Mouse (Mus musculus) limb, embryonic 15.5 days (tissue): ENCODE results near the gene Ralgapa1. TPM values are rescaled to one million over a fixed set of nuclear protein-coding genes. Genes with fewer than 3 reads are reported as not detected.
"Not testable (repeated sequence)": the region's sequence is repeated elsewhere in the genome, so short reads cannot be mapped to it uniquely, and the experiment has no call there.

ENCODE experiments used
- ATAC-seq: fragments of 200-750 bp; cut with Nextera tagmentation; 2 replicates; pipeline ENCODE4 v1.8.0; 2017; ENCODE audit warnings: low read depth, moderate TSS enrichment; ENCODE audit not compliant: insufficient number of reproducible peaks, low FRiP score, low TSS enrichment
- H3K27ac ChIP-seq: fragments of 300-500 bp; sonication (generic); 2 replicates; pipeline ENCODE4 v1.5.1; 2015; ENCODE audit warnings: moderate library complexity, mild to moderate bottlenecking, inconsistent platforms
- H3K27me3 ChIP-seq: fragments of 300-500 bp; sonication (generic); 2 replicates; pipeline ENCODE4 v1.6.1; 2015; ENCODE audit warnings: inconsistent platforms
- H3K36me3 ChIP-seq: fragments of 300-500 bp; sonication (generic); 2 replicates; pipeline ENCODE4 v1.6.1; 2015; ENCODE audit warnings: inconsistent platforms
- H3K4me1 ChIP-seq: fragments of 300-500 bp; sonication (generic); 2 replicates; pipeline ENCODE4 v1.6.1; 2015; ENCODE audit warnings: inconsistent platforms
- H3K4me2 ChIP-seq: fragments of 300-500 bp; sonication (generic); 2 replicates; pipeline ENCODE4 v1.6.1; 2015; ENCODE audit warnings: mild to moderate bottlenecking, inconsistent platforms
- H3K4me3 ChIP-seq: fragments of 300-500 bp; sonication (generic); 2 replicates; pipeline ENCODE4 v1.5.1; 2015; ENCODE audit warnings: mild to moderate bottlenecking, inconsistent platforms
- H3K9ac ChIP-seq: fragments of 300-500 bp; sonication (generic); 2 replicates; pipeline ENCODE4 v1.6.1; 2015; ENCODE audit warnings: inconsistent platforms
- H3K9me3 ChIP-seq: fragments of 300-500 bp; sonication (generic); 2 replicates; pipeline ENCODE4 v1.6.1; 2016; ENCODE audit warnings: inconsistent platforms
- WGBS: fragments of 180-500 bp; shearing (Covaris S2); methylation state at CpG from one replicate; pipeline ENCODE4 v1.1.7; 2015; 5-methylcytosine and 5-hydroxymethylcytosine counted together
- microRNA-seq: library from miRNA; unstranded; fragments of <30 nt; microRNA quantifications from one replicate; pipeline ENCODE4, GENCODE M21; 2016
- polyA plus RNA-seq: library from polyadenylated mRNA; unstranded; fragments of >200 nt; fragmentation: Nextera tagmentation; extraction: Ambion mirVana; gene quantifications from 2 replicates; pipeline ENCODE4 v1.2.1, GENCODE M21; 2015

Gene Ralgapa1
- polyA plus RNA-seq, 1 experiment from 2014 or later, result 19.0 TPM

GRCm38 (mm10) chr12:55560025-55560690 lies 260.8 kb downstream of the Ralgapa1 start:
- Histone ChIP-seq H3K27ac (no peak overlapping the region), H3K9me3 (no peaks in the 10 kb centered on the region), H3K4me1 (no peaks in the 10 kb centered on the region), H3K36me3 (no peaks in the 10 kb centered on the region), H3K27me3 (no peaks in the 10 kb centered on the region), H3K4me3 (peak overlapping the region; percentile 24), H3K9ac (no peak overlapping the region), H3K4me2 (peak overlapping the region; percentile 35)
- no peak for ATAC-seq
- 16% methylated on average over 19 of the region's 19 CpGs for WGBS

GRCm38 (mm10) chr12:55559184-55559855 lies 261.6 kb downstream of the Ralgapa1 start:
- no peak for ATAC-seq
- Histone ChIP-seq H3K9ac (no peak overlapping the region), H3K4me3 (no peak overlapping the region), H3K27me3 (no peaks in the 10 kb centered on the region), H3K36me3 (no peaks in the 10 kb centered on the region), H3K9me3 (no peaks in the 10 kb centered on the region), H3K27ac (no peak overlapping the region), H3K4me1 (no peaks in the 10 kb centered on the region), H3K4me2 (no peak overlapping the region)
- 85% methylated on average over 12 of the region's 12 CpGs for WGBS

GRCm38 (mm10) chr12:55557866-55558265 lies 263.1 kb downstream of the Ralgapa1 start:
- H3K4me3 ChIP-seq, result no peak overlapping the region
- 82% methylated on average over 6 of the region's 6 CpGs for WGBS

GRCm38 (mm10) chr12:55554901-55555300 lies 266.1 kb downstream of the Ralgapa1 start:
- not testable (repeated sequence) for ATAC-seq, H3K36me3 ChIP-seq, H3K9ac ChIP-seq, H3K4me2 ChIP-seq, H3K27ac ChIP-seq, H3K4me3 ChIP-seq, H3K4me1 ChIP-seq, H3K9me3 ChIP-seq, H3K27me3 ChIP-seq
- 76% methylated on average over 6 of the region's 6 CpGs for WGBS

More at GRCm38 (mm10) chr12:55557866-55558265, 263.1 kb downstream of the Ralgapa1 start:
- no peak overlapping the region for H3K27ac ChIP-seq
- no peaks in the 10 kb centered on the region for H3K9me3 ChIP-seq
- H3K4me2 ChIP-seq, result no peak overlapping the region
- no peak for ATAC-seq
- H3K36me3 ChIP-seq, result no peaks in the 10 kb centered on the region
- no peaks in the 10 kb centered on the region for H3K4me1 ChIP-seq
- no peak overlapping the region for H3K9ac ChIP-seq
- H3K27me3 ChIP-seq, result no peaks in the 10 kb centered on the region

Small RNAs within 50 kb of the gene (microRNA-seq; reads per million reads assigned to microRNA genes)
- 1.6 reads per million for gene Gm23394

Other genes starting within 250 kb of the Ralgapa1 start
- 0.09 TPM in 1 of 2 replicates, not detected in the other for gene Insm2, start 221.7 kb downstream of the Ralgapa1 start, polyA plus RNA-seq
- 43.8 and 45.0 TPM in 2 replicates for gene Brms1l, start 15.2 kb upstream of the Ralgapa1 start, polyA plus RNA-seq